Mouse (Mus musculus) kidney, postnatal 25 days (tissue): Measurements from ENCODE around the gene Mapk9.
A peak's percentile ranks its signal among the peaks of the same experiment; 100 is the strongest.

ENCODE experiments used
- DNase-seq, 2 experiments: peaks; one replicate each; pipeline ENCODE4 v3.0.0; 2021; ENCODE audit warnings: mixed read lengths in 2 of 2

The Mapk9 gene

GRCm38 (mm10) chr11:49895966-49896590 lies 49.5 kb downstream of the Mapk9 start:
- no peak for DNase-seq

- DNase-seq = no peak
These were observed 53.5 kb downstream of the Mapk9 start for GRCm38 (mm10) chr11:49900043-49900442.

GRCm38 (mm10) chr11:49900962-49901658 lies 54.6 kb downstream of the Mapk9 start:
- peak; percentile 52 to 73 for DNase-seq

GRCm38 (mm10) chr11:49901659-49902458 lies 55.3 kb downstream of the Mapk9 start, which contains the start of gene Rasgef1c:
Gene Rasgef1c, plus strand, starts transcription at chr11:49901835.
- peak; percentile 63 to 69 for DNase-seq

GRCm38 (mm10) chr11:49903333-49903732 lies 56.8 kb downstream of the Mapk9 start:
- peak; percentile 60 to 78 for DNase-seq

GRCm38 (mm10) chr11:49918521-49919180 lies 72.1 kb downstream of the Mapk9 start:
- no peak for DNase-seq

- no peak for DNase-seq
These were observed 72.8 kb downstream of the Mapk9 start for GRCm38 (mm10) chr11:49919304-49919703.

- DNase-seq = no peak
These were observed 77.0 kb downstream of the Mapk9 start for GRCm38 (mm10) chr11:49923539-49923938.

GRCm38 (mm10) chr11:49926183-49926582 lies 79.6 kb downstream of the Mapk9 start:
- no peak for DNase-seq

GRCm38 (mm10) chr11:49927169-49927568 lies 80.6 kb downstream of the Mapk9 start:
- no peak for DNase-seq

GRCm38 (mm10) chr11:49927670-49928069 lies 81.1 kb downstream of the Mapk9 start:
- DNase-seq = no peak

GRCm38 (mm10) chr11:49931037-49931625 lies 84.6 kb downstream of the Mapk9 start:
- peak in 1 of 2 experiments; percentile 56 for DNase-seq

- DNase-seq = peak; percentile 15 to 46
These were observed 85.3 kb downstream of the Mapk9 start for GRCm38 (mm10) chr11:49931853-49932252.

- DNase-seq = no peak
These were observed 87.3 kb downstream of the Mapk9 start for GRCm38 (mm10) chr11:49933811-49934210.

- DNase-seq = no peak
These were observed 87.8 kb downstream of the Mapk9 start for GRCm38 (mm10) chr11:49934322-49934721.
